Mouse (Mus musculus): Measurements from ENCODE around the gene 0610010K14Rik.

DNA sequence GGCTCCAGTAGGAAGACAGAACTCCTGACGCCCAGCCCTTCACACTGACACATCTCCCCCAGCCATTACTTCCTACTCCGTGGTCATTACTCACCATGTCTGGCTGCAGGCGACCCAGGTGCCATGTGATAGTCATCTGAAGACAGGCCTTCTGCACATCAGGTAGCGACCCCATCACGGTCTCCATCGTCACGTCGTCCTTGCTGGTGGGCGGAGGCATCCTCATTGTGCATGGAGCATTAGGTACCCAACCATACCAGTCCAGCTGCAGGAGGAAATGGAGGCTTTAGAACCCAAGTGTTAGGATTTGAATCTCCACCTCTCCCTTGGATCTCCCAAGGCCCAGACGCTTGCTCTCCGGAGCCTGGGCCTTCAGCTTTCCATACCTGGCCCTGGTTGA is 4.9 kb upstream of the 0610010K14Rik start:
- TF ChIP-seq CTCF (IDR thresholded peaks at IDR 0.05; ENCODE audit: low read depth, low read length) = no peak
- TF ChIP-seq POLR2A (IDR thresholded peaks at IDR 0.05; ENCODE audit: extremely low read depth, insufficient read depth, low read length) = no peak

Data from liver, adult 2 months (tissue).